ENCODE assay signal across 12 mouse cellular contexts in genomic region chr8:116229654-116230136, GRCm38 (mm10).
DNase-seq lines count a peak whose midpoint lies in the region; ATAC-seq and TF ChIP-seq lines count a peak whose summit lies in the region.
"Had no signal": no experiment of that assay in that cellular context is flagged by ENCODE, and none has a peak within 500 bp of the region (broad histone marks: within the 10 kb centered on the region; RNA-seq: fewer than 3 reads in every experiment).

No protein-coding gene starts in this region.

- 19% methylated on average over 5 of the region's 5 CpGs for WGBS in hindbrain, embryonic 10.5 days
- WGBS in hindbrain, embryonic 16.5 days: 15% methylated on average over 5 of the region's 5 CpGs
- 6% methylated on average over 5 of the region's 5 CpGs for WGBS in forebrain, embryonic 12.5 days
- 30% methylated on average over 5 of the region's 5 CpGs for WGBS in lung, adult 2 months
- WGBS in neural tube, embryonic 12.5 days: 6% methylated on average over 5 of the region's 5 CpGs

- DNase-seq in hindbrain, embryonic 10.5 days (ENCODE audit: low spot score): peak; percentile 42
- DNase-seq in lung, adult 2 months: peak; percentile 14
- DNase-seq in urinary bladder, postnatal 10 days (ENCODE audit: low spot score): no peak
- DNase-seq in spleen, postnatal 36 days (ENCODE audit: low spot score in 2 of 2): no peak
- DNase-seq in layer of hippocampus, adult 9-11 months: no peak
- DNase-seq: cerebellum, adult 18-20 months; heart, postnatal 36 days; kidney, postnatal 36 days; thymus, postnatal 4 days had no signal

- ATAC-seq in hindbrain, embryonic 16.5 days: no peak
- ATAC-seq in forebrain, embryonic 12.5 days (ENCODE audit: low FRiP score): peak; percentile 70
- peak; percentile 82 for ATAC-seq in neural tube, embryonic 12.5 days (ENCODE audit: low FRiP score, low read depth)

- no peak overlapping the region for H3K9ac ChIP-seq in hindbrain, embryonic 16.5 days (ENCODE audit: low read depth, low read length)
- no peak overlapping the region for H3K9ac ChIP-seq in forebrain, embryonic 12.5 days
- no peak overlapping the region for H3K9ac ChIP-seq in neural tube, embryonic 12.5 days

- H3K36me3 ChIP-seq in hindbrain, embryonic 10.5 days: no peaks in the 10 kb centered on the region
- H3K36me3 ChIP-seq in hindbrain, embryonic 16.5 days (ENCODE audit: control insufficient read depth, insufficient read depth, low read length): no peaks in the 10 kb centered on the region
- H3K36me3 ChIP-seq in forebrain, embryonic 12.5 days (replicated peaks): no peaks in the 10 kb centered on the region
- H3K36me3 ChIP-seq in neural tube, embryonic 12.5 days: no peaks in the 10 kb centered on the region

- H3K4me2 ChIP-seq in hindbrain, embryonic 16.5 days (ENCODE audit: low read length): no peak overlapping the region
- peak overlapping the region; percentile 11; the same call in 1 of the 2 replicates for H3K4me2 ChIP-seq in forebrain, embryonic 12.5 days
- 0 out of 2 replicates have a peak overlapping the region, but pooled peaks have one; percentile 6 for H3K4me2 ChIP-seq in neural tube, embryonic 12.5 days (replicated peaks)

- H3K4me1 ChIP-seq in hindbrain, embryonic 10.5 days (replicated peaks): peaks cover 19% of the 10 kb centered on the region; the same call in 1 of the 2 replicates
- H3K4me1 ChIP-seq in hindbrain, embryonic 16.5 days (ENCODE audit: control insufficient read depth, insufficient read depth, low read depth, low read length): no peaks in the 10 kb centered on the region
- peaks cover 13% of the 10 kb centered on the region for H3K4me1 ChIP-seq in forebrain, embryonic 12.5 days
- H3K4me1 ChIP-seq in lung, adult 2 months (ENCODE audit: control insufficient read depth, insufficient read depth, low read length): no peaks in the 10 kb centered on the region
- peaks cover 10% of the 10 kb centered on the region; the same call in 1 of the 2 replicates for H3K4me1 ChIP-seq in neural tube, embryonic 12.5 days

- no peak for TF ChIP-seq POLR2A in lung, adult 2 months (IDR thresholded peaks at IDR 0.05; ENCODE audit: borderline replicate concordance, extremely low read depth, low read depth, low read length)

- H3K27me3 ChIP-seq in hindbrain, embryonic 10.5 days (ENCODE audit: insufficient read depth, poor library complexity, severe bottlenecking): peaks cover 50% of the 10 kb centered on the region
- H3K27me3 ChIP-seq in hindbrain, embryonic 16.5 days (replicated peaks; ENCODE audit: control insufficient read depth, insufficient read depth, low read length): no peaks in the 10 kb centered on the region
- H3K27me3 ChIP-seq in forebrain, embryonic 12.5 days: peaks cover 45% of the 10 kb centered on the region
- H3K27me3 ChIP-seq in neural tube, embryonic 12.5 days (replicated peaks): no peaks in the 10 kb centered on the region

- H3K27ac ChIP-seq in hindbrain, embryonic 10.5 days: no peak overlapping the region
- H3K27ac ChIP-seq in hindbrain, embryonic 16.5 days (ENCODE audit: low read depth, low read length): no peak overlapping the region
- 0 out of 2 replicates have a peak overlapping the region, but pooled peaks have one; percentile 53 for H3K27ac ChIP-seq in forebrain, embryonic 12.5 days
- no peak overlapping the region for H3K27ac ChIP-seq in neural tube, embryonic 12.5 days

- no peak for TF ChIP-seq CTCF in lung, adult 2 months (IDR thresholded peaks at IDR 0.05; ENCODE audit: insufficient read depth, low read length)

- H3K4me3 ChIP-seq in hindbrain, embryonic 10.5 days: no peak overlapping the region
- no peak overlapping the region for H3K4me3 ChIP-seq in hindbrain, embryonic 16.5 days (ENCODE audit: low read length)
- no peak overlapping the region for H3K4me3 ChIP-seq in forebrain, embryonic 12.5 days (replicated peaks)
- H3K4me3 ChIP-seq in lung, adult 2 months (replicated peaks; ENCODE audit: extremely low read depth, low read depth, low read length): no peak overlapping the region
- no peak overlapping the region for H3K4me3 ChIP-seq in neural tube, embryonic 12.5 days

- H3K9me3 ChIP-seq in hindbrain, embryonic 10.5 days: 0 out of 2 replicates have a peak, but pooled peaks cover 2% of the 10 kb centered on the region
- H3K9me3 ChIP-seq in hindbrain, embryonic 16.5 days (ENCODE audit: control insufficient read depth, low read length): no peaks in the 10 kb centered on the region
- H3K9me3 ChIP-seq in forebrain, embryonic 12.5 days: no peaks in the 10 kb centered on the region
- no peaks in the 10 kb centered on the region for H3K9me3 ChIP-seq in neural tube, embryonic 12.5 days

Comparison
In these comparisons a context has a peak if more than half of its experiments do, and no peak if none do; other contexts are left out.
1. DNase-seq: peak in hindbrain, embryonic 10.5 days (single experiment) and lung, adult 2 months (single experiment); none in urinary bladder, postnatal 10 days (single experiment), spleen, postnatal 36 days (0 of 2) and layer of hippocampus, adult 9-11 months (single experiment).